Mouse (Mus musculus) embryo, embryonic 10.5 days (tissue): ENCODE data around the gene Nup160.

Experiments used
- DNase-seq: peaks from one replicate; pipeline ENCODE4 v3.0.0-alpha.2; 2015; ENCODE audit warnings: low spot score

The Nup160 gene

DNA sequence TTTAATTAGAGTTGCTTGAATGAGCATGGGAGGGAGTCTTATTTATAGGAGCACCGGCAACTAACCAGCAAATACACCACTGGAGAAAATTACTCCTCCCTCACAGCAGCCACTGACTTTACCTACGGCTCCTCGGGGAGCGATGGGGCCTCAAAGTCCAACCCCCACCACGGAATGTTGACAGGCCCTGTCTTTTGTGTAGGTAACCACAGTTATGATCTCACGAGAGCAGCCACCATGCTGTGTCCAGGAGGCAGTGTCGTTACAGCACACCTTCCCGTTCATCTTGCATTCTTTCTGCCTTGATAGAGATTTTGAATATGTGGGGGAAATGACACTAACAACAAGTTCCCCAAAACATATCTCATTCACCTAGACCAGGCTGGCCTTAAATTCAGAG is at the start of gene Nup160:
Gene Nup160, plus strand, starts transcription at position 209 of the 400 bp plus-strand sequence.
- no peak for DNase-seq

DNA sequence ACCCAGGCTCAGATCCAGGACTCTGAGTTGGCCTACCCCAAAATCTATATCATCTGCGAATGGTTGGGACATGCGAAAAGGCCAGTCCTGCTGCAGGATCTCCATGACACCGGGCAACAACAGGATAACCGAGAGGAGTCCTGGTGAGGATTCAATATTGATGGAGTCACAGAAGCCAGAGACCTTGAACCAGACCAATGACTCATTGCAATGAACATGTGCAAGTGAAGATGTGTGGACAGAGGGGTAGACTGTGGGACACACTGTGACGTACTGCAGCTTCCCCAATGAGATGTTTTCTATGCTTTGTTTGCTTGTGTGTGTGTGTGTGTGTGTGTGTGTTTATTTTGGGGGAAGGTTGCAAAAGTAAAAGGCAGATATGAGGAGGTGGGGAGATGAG is 48.8 kb upstream of the Nup160 start:
- no peak for DNase-seq

DNA sequence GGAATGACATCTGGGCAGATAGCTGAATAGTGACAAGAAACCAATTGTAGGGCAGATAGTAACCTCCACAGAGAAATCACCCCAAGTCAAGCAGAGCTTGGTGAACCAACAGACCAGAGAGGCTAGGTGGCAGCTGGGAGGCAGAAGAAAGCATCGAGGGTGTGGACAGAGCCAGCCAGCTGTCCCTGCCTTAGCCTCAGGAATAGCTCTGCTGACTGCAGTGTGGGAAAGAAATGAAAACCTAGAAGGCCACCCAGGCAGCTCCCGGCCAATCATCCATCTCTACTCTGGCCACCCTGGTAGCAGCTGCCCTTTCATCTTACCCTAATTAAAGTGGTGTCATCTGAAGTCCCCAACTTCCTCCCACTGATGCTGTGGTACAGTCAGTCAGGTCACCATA is 47.5 kb upstream of the Nup160 start:
- DNase-seq: no peak

DNA sequence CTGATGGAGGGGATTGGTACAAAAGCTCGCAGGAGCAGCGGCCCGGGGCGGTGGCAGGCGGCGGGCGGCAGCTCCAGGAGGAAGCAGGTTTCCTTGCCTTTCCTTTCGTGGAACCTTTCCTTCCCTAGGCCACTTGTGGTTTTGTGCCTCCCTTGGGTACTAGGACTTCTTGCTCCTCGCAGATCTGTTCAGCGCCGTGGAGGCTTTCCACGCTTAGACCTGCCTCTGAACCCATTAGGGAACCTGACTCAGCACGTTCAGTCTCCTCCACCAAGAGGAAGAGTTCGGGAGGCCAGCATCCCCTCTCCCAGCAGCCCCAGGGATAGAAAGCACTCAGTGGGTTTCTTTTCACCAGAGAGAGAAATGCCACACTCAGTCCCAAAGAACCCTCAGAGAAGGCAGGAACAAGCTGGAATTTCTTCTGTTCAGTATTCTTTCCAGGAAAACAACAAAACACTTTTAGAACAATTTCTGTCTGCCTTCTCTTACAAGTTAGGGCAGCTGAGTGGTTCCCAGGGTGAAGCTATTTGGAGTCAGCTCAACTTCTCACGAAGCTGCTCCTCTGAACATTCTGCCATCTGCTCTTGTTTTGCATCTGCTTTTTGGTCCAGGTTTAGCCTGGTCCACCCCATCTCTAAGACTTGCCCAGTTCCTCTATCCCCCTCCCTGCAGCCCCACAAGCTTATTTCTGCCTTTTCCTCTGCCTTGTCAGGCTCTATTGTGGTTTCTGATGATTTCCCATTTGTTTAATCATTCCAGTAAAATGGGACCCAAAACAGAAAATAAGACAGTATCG is 44.9 kb upstream of the Nup160 start:
- no peak for DNase-seq

DNA sequence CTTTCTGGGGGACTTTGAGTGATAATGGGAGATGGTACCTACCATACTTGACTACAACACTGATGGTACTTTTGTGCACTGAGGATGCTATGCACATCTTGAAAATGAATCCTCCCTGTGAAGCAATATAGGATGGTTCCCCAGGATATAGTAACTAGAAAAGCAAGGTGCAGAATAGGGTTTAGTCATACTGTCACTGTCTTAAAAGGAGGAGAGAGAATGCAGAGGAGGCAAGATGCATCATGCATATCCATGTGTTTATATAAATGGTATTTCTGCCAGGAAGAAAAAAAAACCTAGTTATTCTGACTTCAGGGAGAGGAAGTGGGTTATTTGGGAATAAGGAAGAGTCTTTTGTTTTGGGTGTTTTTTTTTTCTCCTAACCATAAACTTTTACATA is 42.3 kb upstream of the Nup160 start:
- DNase-seq: no peak

DNA sequence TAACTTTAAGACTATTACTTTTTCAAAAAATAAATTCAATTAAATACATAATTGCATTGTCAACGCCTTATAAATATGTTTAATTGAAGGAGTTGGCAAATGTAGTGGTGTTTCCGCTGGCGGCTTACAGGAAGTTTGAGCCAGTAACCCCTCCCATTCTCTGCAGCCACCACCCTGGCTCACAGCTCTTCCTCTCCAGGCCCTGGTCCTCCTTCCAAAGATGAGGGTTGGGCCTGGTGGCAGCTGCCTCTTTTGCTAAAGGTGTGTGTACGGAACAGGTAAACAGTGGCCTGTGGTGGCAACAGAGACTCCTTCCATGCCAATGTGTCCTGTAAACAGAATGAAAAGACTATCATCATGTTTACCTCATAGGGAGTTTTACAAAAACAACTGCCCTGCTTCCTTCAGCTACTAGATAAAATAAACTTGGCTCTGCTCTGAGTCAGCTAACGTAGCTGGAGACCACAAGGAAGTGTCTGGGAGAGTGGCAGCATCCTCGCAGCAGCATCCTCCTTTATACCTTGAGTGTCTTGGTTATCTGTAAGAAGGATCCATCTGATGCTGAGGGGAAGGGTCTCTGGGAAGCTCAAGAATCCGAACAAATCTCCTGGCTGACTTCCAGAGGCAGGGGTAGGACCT is 41.8 kb upstream of the Nup160 start:
- DNase-seq: no peak

DNA sequence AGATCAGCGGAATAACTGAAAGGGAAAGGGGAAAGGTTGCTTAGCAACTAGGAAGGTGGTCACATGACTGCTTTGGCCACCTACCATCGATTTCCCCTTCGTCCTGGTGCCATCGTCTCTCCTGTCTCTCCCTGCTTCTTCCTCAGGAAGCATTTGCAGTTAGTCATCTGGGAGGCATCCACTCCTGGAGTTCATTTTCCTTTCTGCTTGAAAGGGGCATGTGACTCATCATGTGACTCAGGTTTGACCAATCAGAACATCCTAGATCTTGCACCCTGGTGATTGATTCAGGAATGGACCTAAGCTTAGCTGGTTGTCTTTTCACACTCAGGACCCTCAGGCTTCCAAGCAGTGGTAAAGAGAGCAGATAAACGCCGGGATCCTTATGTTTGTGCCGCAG is 40.2 kb upstream of the Nup160 start:
- DNase-seq: no peak

DNA sequence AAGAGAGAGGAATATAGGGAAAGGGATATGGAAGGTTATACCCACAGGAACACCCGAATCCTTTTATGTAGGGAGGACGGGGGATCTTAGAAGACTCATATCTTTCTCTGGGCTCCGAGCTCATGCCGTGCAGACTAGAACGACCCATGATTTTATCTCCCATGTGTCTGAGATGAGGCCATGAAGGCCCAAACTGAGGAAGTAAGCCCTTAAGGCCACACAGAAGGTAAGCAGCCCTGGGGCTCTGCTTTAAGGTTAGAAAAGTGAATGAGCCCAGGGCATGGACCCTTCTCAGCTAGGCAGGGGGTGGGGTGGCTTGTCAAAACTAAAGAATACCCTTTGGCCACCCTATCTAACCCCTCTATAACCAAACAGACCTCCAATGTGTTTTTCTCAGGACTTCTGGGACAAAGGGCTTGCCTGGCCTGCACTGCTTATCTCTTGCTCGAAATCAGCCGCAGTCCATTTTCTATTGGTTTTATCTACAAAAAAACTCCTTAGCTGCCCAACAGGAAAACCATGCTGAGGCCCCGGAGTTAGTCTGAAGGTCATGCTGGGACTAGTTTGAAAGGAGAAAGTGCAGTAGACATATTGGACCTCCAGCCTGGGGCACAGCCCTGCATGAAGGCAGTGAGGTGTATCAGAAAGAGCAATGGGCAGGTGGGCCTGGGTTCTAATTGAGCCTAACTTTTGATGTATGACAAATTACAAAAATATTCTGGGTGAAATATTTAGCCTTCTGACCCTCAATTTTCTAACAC is 37.8 kb upstream of the Nup160 start:
- DNase-seq: no peak

DNA sequence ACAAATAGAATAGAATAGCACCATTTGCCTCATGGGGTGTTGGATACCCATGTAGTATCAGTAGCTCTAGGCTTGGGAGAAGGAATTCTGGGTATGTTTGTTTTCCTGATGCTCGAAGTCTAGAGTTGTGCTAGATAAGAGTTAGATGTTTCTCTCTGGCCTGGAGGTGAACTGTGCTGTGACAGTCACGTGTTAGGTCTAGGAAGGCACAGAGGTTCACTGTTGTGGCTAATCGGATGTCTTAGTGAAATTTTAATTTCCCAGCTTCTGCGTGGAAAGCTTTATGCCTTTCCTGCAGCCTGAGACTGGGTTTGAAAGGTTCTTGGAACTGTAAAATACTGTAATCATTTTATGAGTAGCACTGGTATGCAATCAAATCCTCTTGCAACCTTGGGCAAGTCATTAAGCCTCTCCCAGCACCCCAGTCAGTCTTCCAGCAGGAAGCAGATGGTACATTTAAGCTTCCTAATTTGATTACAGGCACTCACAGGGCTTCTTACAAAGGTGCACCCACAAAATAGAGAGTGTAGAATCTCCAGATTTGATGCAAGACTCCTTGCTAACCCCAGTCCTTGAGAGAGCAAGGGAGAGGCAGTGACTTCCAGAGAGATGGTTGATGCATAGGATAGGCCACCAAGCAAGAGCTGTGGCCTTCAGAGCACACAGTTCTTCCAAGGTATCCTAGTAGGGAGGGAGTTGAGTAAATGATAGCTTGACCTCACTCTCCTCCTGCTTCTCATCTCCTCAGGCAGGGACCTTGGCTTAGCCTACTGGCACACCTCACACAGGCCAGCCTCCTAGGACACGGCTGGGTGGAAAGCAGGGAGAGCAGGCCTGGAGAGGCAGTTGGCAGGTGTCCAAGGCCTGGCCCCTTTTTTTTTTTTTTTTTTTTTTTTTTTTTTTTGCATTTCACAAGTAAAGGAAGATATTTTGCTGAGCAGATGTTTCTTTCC is 37.0 kb upstream of the Nup160 start:
- DNase-seq: no peak

DNA sequence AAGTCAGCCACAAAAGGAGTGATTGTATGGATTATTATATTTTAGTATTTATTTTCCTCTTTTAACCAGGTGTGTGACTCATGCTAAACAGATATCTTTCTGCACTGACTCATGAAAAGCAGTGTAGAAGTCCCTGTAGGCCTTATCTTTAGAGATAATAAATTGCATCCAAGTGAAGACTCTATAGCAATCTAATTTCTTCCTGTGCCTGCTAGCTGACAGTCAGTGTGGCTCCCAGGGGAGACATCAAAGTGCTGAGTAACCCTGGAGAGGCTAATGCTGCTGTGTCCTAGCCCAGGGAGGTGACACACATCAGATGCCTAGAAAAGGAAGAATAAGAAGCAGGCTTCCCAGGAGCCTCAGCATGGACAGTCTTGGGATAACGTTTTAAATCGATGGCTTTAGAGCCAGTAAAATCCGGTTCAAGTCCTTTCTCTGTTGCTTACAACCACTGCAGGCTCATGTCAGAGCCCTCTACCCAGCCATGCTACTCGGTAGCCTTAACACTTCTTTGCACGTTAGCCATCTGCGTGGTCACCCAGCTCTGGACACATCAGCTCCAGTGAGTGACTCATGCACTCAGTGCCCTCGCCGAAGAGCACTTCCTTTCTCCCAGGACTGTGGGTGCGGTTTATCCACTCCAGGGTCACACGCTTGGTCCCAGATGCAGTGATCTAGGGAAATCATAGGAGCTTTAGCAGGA is 35.9 kb upstream of the Nup160 start:
- no peak for DNase-seq

DNA sequence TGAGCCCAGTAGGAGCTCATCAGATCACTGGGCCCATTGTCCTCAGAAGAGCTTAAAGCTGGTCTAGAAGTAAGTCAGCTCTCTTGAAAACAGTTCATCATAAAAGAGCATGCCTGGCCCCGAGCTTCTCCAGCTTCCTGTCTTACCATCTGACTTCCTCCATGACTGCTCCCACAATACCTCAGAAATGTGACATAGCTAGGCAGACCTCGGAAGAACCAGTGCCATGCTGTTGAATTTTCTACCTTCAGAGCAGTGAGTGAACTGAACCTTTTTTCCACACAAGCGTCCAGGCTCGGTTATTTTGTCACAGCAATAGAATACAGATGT is 35.3 kb upstream of the Nup160 start:
- no peak for DNase-seq

DNA sequence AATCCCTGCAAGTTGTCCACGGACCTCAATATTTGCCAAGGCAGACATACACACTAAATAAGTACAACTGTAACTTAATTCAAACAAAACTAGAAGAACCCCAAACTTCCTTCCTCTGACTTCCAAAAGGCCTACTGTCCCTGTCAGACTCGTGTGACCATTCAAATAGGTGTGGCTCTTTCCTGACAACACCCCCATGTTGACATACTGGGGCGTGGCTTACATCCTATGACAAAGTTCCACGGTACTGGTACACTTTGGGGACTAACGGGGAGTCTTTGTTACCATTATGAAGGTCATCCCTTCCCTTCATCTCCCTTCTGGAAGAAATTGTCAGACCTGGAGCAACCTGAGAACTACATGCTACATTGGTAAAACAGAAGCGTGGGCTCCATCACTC is 29.9 kb upstream of the Nup160 start:
- DNase-seq: no peak

DNA sequence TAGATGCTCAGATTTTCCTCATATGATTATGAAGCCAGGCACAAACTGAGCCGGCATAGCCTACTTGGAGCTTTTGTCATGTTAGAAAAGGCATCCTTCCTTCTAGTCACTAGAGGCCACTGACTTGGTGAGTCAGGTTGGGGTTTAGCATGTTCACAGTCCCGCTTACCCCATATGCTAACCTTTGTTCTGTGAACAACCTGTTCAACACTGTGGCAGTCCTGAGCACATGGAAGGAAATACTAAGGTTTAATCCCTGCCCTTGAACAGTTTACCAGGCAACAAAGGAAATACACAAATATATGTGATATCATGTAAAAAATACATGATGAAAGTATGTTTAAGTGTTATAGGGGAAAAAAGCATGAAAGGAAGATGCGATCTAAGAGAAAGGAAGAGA is 27.6 kb upstream of the Nup160 start:
- no peak for DNase-seq

DNA sequence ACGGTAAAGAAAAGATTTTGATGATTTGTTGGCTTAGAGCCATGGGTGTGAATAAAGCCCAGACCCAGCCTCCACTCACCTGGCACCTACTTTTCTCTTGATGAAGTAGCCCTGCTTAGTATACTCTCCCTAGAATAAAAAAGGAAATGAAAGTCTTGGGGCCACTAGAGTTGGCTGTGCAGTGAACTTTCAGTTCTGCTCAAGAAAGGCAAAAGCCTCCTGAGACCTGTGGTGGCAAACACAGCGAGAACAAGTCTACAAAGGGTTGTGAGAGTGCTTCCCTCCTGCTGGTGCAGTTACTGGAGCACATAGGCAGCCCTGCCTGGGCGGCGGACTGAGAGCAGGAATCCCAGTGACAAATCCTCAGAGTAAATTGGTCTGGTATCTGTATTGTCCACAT is 27.1 kb upstream of the Nup160 start:
- no peak for DNase-seq

DNA sequence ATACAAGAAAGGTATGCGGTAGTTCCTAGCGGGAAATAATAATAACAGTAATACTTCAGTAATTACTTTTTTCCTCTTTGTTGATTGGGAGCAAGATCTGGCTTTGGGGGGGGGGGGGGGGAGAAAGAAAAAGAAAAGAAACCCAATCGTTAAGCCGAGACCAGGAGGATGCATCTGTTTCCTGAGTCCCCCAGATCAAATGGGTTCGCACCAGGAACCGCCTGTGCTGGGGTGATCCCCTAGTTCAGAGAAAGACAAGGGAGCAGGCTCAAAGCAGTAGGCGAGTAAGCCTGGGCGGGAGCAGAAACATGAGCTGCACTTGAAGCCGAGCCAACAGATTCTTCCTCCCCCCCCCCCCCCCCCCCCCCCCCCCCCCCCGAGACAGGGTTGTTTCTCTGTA is 24.9 kb upstream of the Nup160 start:
- DNase-seq: no peak

DNA sequence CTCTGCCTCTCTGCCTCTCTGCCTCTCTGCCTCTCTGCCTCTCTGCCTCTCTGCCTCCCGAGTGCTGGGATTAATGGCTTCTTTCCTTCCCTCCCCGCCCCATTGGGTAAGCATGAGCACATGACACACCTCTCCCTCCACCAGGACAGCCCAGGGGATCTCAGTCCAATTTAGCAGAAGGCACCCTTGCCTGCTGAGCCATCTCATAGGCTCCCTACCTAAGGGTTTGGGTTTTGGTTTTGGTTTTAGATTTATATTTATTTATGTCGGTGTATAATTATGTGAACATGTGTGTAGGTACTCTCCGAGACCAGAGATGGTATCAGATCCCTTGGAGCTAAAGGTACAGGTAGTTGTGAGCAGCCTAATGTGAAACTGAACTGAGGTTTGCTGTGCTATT is 24.0 kb upstream of the Nup160 start:
- DNase-seq: no peak

DNA sequence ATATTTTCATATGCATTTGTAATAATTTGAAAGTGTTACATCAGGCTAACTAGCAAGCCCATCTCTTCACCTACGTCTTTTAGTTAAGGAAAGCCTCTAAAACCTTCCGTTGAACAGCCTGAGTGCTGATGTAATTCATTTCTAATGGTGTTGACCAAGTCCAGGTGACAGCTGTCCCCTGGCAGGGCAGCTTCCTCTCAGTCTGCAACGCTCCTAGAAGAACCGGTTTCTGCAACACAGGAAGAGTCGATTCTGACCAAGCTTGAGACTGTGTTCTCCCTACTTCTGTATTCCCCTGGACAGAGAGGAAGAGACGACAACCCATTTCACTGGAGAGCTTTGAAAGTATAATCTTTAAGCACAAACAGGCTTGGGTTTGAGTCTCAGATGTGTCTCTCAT is 21.6 kb upstream of the Nup160 start:
- no peak for DNase-seq

DNA sequence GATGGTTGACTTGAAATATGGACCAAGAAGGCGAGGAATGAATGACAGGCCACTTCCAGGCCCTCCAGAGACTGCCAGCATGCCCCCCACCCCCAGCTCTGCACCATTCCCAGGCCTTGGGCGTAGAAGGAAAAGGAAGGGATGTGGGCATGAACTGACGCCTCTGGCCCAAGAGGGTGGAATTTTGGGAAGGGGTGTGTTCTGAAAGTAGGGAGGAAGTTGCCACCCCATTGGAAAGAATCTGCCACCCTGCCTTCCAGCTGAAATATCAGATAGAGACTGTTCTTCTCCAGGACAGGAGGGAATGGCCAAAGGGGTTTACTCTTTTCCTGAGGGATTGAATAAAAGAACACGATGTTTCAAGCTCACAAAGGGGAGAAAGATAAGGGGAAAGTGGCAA is 18.4 kb upstream of the Nup160 start:
- DNase-seq: no peak

DNA sequence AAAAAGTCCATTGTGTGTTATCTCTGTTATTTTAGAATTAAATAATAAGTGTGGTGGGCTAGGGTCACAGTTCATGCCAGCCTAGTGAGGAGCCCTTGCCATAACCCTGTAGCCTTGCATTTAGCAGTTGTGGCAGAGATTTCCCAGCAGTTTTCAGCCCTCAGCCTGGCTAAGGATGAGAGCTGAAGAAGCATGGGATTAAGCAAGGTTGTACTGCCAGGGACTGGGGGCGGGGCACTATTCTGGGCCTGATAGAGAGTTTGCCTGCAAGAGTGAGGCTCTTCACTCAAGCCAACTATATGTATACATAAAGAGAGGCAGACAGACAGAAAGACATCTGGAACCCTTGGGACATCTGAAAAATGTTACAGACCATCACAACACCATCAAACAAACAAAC is 18.0 kb upstream of the Nup160 start:
- no peak for DNase-seq

DNA sequence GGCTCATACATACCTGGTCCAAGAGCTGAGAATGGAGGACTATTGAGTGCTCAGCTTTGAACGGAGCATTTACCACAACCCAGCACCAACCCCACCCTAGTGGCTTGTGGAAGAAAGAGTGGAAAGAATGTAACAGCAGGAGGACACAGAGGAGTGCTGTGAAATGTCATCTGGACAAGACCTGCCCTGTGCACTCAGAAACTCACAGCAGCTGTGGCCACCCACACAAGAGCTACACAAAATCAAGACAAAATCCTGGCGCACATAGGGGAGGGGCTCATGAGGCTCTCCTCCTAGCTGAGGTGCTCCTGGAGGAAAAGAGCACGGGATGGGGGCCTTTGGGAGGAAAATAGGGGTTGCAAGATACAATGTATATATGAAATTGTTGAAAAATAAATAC is 17.4 kb upstream of the Nup160 start:
- DNase-seq: no peak

DNA sequence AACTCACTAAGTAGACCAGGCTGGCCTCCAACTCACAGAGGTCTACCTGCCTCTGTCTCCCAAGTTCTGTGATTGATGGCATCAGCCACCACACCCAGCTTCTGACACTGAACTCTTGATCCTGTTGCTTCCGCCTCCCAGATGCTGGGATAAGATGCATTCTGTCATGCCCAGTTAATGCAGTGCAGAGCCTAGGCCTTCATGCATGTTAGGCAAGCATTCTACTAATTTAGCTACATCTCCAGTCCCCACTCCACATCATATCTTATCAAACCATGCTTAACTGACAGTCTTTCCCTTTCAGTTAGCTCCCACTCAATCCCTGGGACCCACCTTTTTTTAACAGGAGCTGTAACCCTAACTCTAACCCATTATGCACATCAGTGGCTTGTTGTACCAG is 16.1 kb upstream of the Nup160 start:
- DNase-seq: no peak

DNA sequence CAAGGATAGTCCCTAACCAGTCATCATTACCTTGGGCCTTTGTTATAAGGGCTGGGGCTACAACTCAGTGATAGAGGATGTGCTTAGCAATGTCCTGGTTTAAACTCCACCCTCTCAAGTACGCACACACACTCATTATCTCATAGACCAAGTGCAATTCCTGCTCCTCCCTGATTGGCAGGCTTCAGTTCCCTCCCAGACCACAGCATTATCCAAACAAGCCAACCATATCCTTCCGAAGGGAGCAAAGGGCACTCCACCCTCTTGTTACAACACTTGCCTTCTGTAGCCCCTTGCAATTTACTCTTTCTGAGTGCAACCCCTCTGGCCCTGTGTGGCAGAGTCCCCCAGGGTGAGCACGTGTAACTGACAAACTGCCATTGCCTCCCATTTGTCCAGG is 15.6 kb upstream of the Nup160 start:
- peak; percentile 9 for DNase-seq
